Mouse (Mus musculus): Measurements from ENCODE around the gene Wdr17.

GRCm38 (mm10) chr8:54724668-54725035 lies 162.3 kb downstream of the Wdr17 start:
- no peak for TF ChIP-seq CHD2 (IDR thresholded peaks at IDR 0.05; ENCODE audit: low read depth, low read length)
- TF ChIP-seq MAFK (IDR thresholded peaks at IDR 0.05; ENCODE audit: insufficient read depth, low read depth, low read length): no peak
- no peak for TF ChIP-seq HCFC1 (IDR thresholded peaks at IDR 0.05; ENCODE audit: borderline replicate concordance, insufficient read depth, low read length)
- no peak for TF ChIP-seq ZNF384 (IDR thresholded peaks at IDR 0.05; ENCODE audit: low read depth, low read length)
- no peak for TF ChIP-seq ZC3H11A (IDR thresholded peaks at IDR 0.05; ENCODE audit: borderline replicate concordance, low read depth, low read length)

Measured in ES-E14 (cell line).